Mouse (Mus musculus): ENCODE data around the gene Gmppa. TPM values are rescaled to one million over a fixed set of nuclear protein-coding genes. Genes with fewer than 3 reads are reported as not detected.

The Gmppa gene
- polyA plus RNA-seq, 1 experiment from 2014 or later = 53.7 TPM

- no peaks in the 10 kb centered on the region for H3K36me3 ChIP-seq (ENCODE audit: poor library complexity, severe bottlenecking)
- peaks cover 78% of the 10 kb centered on the region for H3K27me3 ChIP-seq
- no peaks in the 10 kb centered on the region for H3K9me3 ChIP-seq (replicated peaks)
- H3K4me2 ChIP-seq = peak overlapping the region; percentile 46
- H3K4me1 ChIP-seq = peaks cover 86% of the 10 kb centered on the region
- H3K4me3 ChIP-seq = no peak overlapping the region
- 0 out of 2 replicates have a peak overlapping the region, but pooled peaks have one; percentile 23 for H3K9ac ChIP-seq
- 7% methylated on average over 10 of the region's 10 CpGs for WGBS
- peak overlapping the region; percentile 44; the same call in 1 of the 2 replicates for H3K27ac ChIP-seq
- ATAC-seq = peak; percentile 17; the same call in 1 of the 2 replicates
Observed at GRCm38 (mm10) chr1:75447265-75448051, 11.7 kb downstream of the Gmppa start.

- Histone ChIP-seq H3K4me3 (no peak overlapping the region), H3K27me3 (peaks cover 84% of the 10 kb centered on the region), H3K4me2 (peak overlapping the region; percentile 41), H3K27ac (peak overlapping the region; percentile 44; the same call in 1 of the 2 replicates), H3K4me1 (peaks cover 80% of the 10 kb centered on the region), H3K9me3 (replicated peaks) (no peaks in the 10 kb centered on the region), H3K9ac (0 out of 2 replicates have a peak overlapping the region, but pooled peaks have one; percentile 30), H3K36me3 (ENCODE audit: poor library complexity, severe bottlenecking) (no peaks in the 10 kb centered on the region)
- under 1% methylated on average over 7 of the region's 7 CpGs for WGBS
- no peak for ATAC-seq
Observed at GRCm38 (mm10) chr1:75448052-75448431, 12.3 kb downstream of the Gmppa start.

DNA sequence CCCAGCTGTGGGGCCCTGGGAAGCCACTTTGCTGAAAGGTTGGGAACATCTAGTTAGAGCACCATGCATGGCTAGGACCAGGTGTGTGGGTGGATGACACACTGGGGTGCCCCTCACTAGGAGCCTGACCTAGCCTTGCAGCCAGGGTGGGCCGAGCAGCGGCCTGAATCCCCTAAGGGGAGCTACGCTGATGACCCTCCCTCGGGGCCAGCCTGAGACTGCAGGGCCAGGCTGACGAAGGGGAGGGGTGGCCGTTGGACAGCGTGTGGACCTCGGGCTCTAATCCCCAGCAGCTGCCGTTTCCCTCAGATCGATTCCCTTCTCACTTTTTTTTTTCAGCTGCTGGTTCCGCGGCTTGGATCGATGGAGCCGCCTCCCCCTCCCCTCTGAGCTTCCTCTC lies 13.2 kb downstream of the Gmppa start:
- Histone ChIP-seq H3K9ac (no peak overlapping the region; the same call in 1 of the 2 replicates), H3K27me3 (peaks cover 93% of the 10 kb centered on the region), H3K4me3 (0 out of 2 replicates have a peak overlapping the region, but pooled peaks have one; percentile 1), H3K27ac (no peak overlapping the region), H3K4me1 (peaks cover 71% of the 10 kb centered on the region), H3K9me3 (replicated peaks) (no peaks in the 10 kb centered on the region), H3K4me2 (peak overlapping the region; percentile 22; the same call in 1 of the 2 replicates), H3K36me3 (ENCODE audit: poor library complexity, severe bottlenecking) (no peaks in the 10 kb centered on the region)
- whole genome bisulfite sequencing = 2% methylated on average over 11 of the region's 14 CpGs
- no peak for ATAC-seq

- H3K4me1 ChIP-seq = peaks cover 69% of the 10 kb centered on the region
- H3K9ac ChIP-seq = 0 out of 2 replicates have a peak overlapping the region, but pooled peaks have one; percentile 22
- ATAC-seq = no peak
- peaks cover 93% of the 10 kb centered on the region for H3K27me3 ChIP-seq
- peak overlapping the region; percentile 34 for H3K4me3 ChIP-seq
- H3K4me2 ChIP-seq = peak overlapping the region; percentile 64
- no peaks in the 10 kb centered on the region for H3K36me3 ChIP-seq (ENCODE audit: poor library complexity, severe bottlenecking)
- H3K27ac ChIP-seq = no peak overlapping the region
- WGBS = 5% methylated on average over 8 of the region's 8 CpGs
- no peaks in the 10 kb centered on the region for H3K9me3 ChIP-seq (replicated peaks)
Observed at GRCm38 (mm10) chr1:75449377-75450135, 13.8 kb downstream of the Gmppa start.

GRCm38 (mm10) chr1:75450314-75451005 lies 14.7 kb downstream of the Gmppa start, which contains the start of gene Asic4:
Gene Asic4, plus strand, starts transcription at chr1:75450436.
- H3K4me2 ChIP-seq = peak within 1 kb of the TSS; percentile 64
- peaks cover 63% of the 10 kb centered on the region for H3K4me1 ChIP-seq
- peak within 1 kb of the TSS; percentile 34 for H3K4me3 ChIP-seq
- WGBS = 3% methylated on average over 35 of the region's 35 CpGs
- peak within 1 kb of the TSS; percentile 58 for H3K9ac ChIP-seq
- H3K9me3 ChIP-seq (replicated peaks) = no peaks in the 10 kb centered on the region
- no peaks in the 10 kb centered on the region for H3K36me3 ChIP-seq (ENCODE audit: poor library complexity, severe bottlenecking)
- 0 out of 2 replicates have a peak, but pooled peaks have one; percentile 9 for ATAC-seq
- no peak within 1 kb of the TSS for H3K27ac ChIP-seq
- H3K27me3 ChIP-seq = peaks cover 91% of the 10 kb centered on the region

- Histone ChIP-seq H3K27ac (no peak overlapping the region), H3K4me2 (no peak overlapping the region), H3K36me3 (ENCODE audit: poor library complexity, severe bottlenecking) (no peaks in the 10 kb centered on the region), H3K4me1 (peaks cover 63% of the 10 kb centered on the region), H3K4me3 (no peak overlapping the region), H3K9me3 (replicated peaks) (no peaks in the 10 kb centered on the region), H3K27me3 (peaks cover 84% of the 10 kb centered on the region), H3K9ac (no peak overlapping the region)
- WGBS = 64% methylated on average over 5 of the region's 5 CpGs
- no peak for ATAC-seq
Observed at GRCm38 (mm10) chr1:75451900-75452299, 16.2 kb downstream of the Gmppa start.

GRCm38 (mm10) chr1:75455433-75455832 lies 19.7 kb downstream of the Gmppa start:
- Histone ChIP-seq H3K9ac (no peak overlapping the region), H3K36me3 (ENCODE audit: poor library complexity, severe bottlenecking) (no peaks in the 10 kb centered on the region), H3K27ac (no peak overlapping the region), H3K4me3 (no peak overlapping the region), H3K4me2 (no peak overlapping the region), H3K9me3 (replicated peaks) (no peaks in the 10 kb centered on the region), H3K27me3 (peaks cover 78% of the 10 kb centered on the region), H3K4me1 (peaks cover 55% of the 10 kb centered on the region)
- WGBS = 73% methylated on average over 3 of the region's 3 CpGs
- no peak for ATAC-seq

DNA sequence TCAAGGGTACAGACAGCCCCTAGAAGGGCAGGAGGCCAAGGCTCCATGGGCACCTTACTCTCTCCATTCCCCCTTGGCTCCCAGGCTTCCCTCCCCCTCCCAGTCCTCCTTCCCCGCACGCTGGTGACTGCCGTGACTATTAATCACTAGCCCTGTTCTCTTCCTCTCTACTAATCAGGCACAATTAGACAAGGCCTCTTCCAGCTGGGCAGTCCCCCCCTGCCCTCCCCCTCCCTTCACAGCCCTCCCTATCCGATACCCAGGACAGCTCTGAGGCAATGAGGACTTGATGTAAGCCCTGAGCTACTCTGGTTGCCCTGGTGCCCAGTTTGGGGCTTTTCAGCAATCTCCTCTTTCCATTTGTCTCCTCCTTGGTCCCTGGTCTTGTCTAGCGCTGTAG lies 20.2 kb downstream of the Gmppa start:
- peak; percentile 31; the same call in 1 of the 2 replicates for ATAC-seq
- Histone ChIP-seq H3K4me1 (peaks cover 50% of the 10 kb centered on the region), H3K9me3 (replicated peaks) (no peaks in the 10 kb centered on the region), H3K27ac (no peak overlapping the region), H3K9ac (no peak overlapping the region), H3K27me3 (peaks cover 73% of the 10 kb centered on the region), H3K4me2 (no peak overlapping the region), H3K36me3 (ENCODE audit: poor library complexity, severe bottlenecking) (no peaks in the 10 kb centered on the region), H3K4me3 (no peak overlapping the region)
- WGBS = 16% methylated on average over 5 of the region's 5 CpGs

DNA sequence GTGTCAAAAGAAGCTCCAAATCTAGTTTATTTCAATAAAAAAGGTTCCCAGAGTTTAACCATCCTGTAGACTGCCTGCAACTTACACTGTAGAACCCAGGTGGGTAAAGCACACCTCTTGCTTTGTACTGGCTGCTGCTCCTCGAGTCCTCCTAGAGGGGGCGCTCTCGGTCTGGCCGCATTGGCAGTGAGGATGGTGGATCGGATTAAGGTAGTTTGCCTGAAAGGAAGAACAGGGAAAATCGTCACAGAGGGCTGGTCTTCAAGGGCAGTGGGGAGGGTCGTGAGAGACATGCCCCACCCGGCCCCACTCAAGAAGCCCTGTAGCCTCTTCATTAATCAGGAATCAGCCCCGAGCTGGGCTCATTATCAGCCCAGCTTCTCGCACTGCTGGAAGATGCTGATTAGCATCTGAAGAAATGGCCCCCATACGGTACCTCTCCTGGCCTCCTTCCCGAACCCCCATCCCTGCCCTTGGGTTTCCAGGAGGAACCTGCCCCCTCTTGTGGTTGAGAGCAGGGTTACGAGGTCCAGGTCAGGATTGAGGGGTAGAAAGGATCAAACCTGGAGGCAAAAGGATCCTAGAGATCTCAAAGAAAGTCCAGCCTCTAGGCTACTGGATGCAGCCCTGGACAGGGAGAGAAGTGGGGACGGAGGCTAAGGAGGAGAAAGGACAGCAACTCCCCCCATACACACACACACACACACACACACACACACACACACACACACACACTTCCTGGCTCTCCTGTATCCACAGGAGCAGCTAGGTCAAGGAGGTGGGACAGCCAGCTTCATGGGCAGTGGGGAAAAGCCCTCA lies 21.2 kb downstream of the Gmppa start:
- no peaks in the 10 kb centered on the region for H3K9me3 ChIP-seq (replicated peaks)
- peak; percentile 16; the same call in 1 of the 2 replicates for ATAC-seq
- H3K4me3 ChIP-seq = no peak overlapping the region
- 8% methylated on average over 14 of the region's 14 CpGs for WGBS
- H3K36me3 ChIP-seq (ENCODE audit: poor library complexity, severe bottlenecking) = no peaks in the 10 kb centered on the region
- peaks cover 63% of the 10 kb centered on the region for H3K27me3 ChIP-seq
- no peak overlapping the region for H3K4me2 ChIP-seq
- no peak overlapping the region for H3K9ac ChIP-seq
- H3K4me1 ChIP-seq = peaks cover 49% of the 10 kb centered on the region
- no peak overlapping the region for H3K27ac ChIP-seq

GRCm38 (mm10) chr1:75457710-75458024 lies 21.9 kb downstream of the Gmppa start:
- peak overlapping the region; percentile 35; the same call in 1 of the 2 replicates for H3K27ac ChIP-seq
- H3K4me2 ChIP-seq = peak overlapping the region; percentile 61
- H3K9ac ChIP-seq = no peak overlapping the region
- 2% methylated on average over 7 of the region's 10 CpGs for WGBS
- H3K9me3 ChIP-seq (replicated peaks) = no peaks in the 10 kb centered on the region
- H3K4me1 ChIP-seq = peaks cover 49% of the 10 kb centered on the region
- H3K27me3 ChIP-seq = peaks cover 56% of the 10 kb centered on the region
- no peaks in the 10 kb centered on the region for H3K36me3 ChIP-seq (ENCODE audit: poor library complexity, severe bottlenecking)
- ATAC-seq = no peak
- no peak overlapping the region for H3K4me3 ChIP-seq

Data from forebrain, embryonic 13.5 days (tissue).